Mouse (Mus musculus) cerebellum, adult 11-12 months (tissue): ENCODE measurements at regions not wholly inside any gene's neighbourhood (a gene's known extent, or its start where the extent isn't known, plus 50 kb on each side); places are given as distances from the start of the nearest gene placed in this dataset.
"Not testable (repeated sequence)": the region's sequence is repeated elsewhere in the genome, so short reads cannot be mapped to it uniquely, and the experiment has no call there.

Experiments used
- DNase-seq: peaks from one replicate; pipeline ENCODE4 v3.0.0; 2022

DNA sequence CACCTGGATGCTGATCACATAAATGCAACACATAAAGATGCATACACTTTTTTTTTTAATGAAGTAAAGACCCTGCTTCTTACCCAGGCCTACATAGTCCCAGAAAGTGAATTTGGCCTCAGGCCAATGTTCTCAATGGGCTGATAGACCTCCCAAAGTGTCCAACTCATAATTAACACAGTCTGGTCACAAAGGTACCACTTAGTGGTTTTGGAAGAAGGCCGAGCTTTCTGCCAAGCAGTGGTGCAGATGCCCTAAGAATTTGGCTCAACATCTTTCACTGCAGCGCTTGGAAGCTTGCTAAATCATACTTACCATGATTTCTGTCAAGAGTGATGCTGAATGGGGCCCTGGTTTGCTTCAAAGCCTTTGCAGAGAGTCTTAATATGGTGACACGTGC lies 706.4 kb upstream of the Rag2 start:
- DNase-seq = no peak

DNA sequence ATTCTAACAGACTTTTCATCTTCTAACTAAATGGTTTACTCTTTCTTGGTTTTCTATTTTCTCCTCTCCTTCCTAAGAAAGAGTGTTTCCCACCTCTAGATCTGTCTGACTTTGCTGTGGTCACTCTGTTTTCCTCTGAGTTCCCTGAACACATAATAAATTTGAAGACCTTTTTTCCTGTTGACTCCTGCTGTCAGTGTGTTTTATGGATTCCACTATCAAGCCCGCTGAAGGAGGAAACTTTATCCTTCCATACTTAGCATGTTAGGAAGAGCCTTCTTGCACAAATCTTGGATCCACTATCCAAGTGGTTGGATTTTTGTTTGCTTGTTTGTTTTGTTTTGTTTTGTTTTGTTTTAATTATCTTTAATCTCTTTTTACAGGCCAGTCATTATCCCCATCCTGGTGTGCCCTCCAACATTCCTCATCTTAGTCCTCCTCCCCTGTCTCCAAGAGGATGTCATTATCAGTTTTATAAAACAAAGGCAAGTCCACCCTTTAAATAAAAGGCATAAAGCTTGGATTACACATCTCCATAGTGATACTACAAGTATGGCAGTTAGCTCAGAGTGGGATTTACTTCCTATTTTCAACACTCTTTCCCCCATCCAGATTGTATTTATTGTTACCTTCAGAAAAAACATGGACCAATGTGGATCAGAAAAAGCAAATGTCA lies 704.8 kb upstream of the Rag2 start:
- DNase-seq = no peak

DNA sequence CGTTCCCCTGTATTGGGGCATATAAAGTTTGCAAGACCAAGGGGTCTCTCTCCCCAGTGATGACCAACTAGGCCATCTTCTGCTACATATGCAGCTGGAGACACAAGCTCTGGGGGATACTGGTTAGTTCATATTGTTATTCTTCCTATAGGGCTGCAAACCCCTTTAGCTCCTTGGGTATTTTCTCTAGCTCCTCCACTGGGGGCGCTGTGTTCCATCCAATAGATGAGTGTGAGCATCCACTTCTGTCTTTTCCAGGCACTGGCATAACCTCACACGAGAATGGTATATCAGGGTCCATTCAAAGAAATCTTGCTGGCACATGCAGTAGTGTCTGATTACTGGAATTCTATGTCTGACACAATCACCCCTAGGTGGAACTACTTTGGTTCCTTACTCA lies 675.9 kb upstream of the Rag2 start:
- DNase-seq = not testable (repeated sequence)

DNA sequence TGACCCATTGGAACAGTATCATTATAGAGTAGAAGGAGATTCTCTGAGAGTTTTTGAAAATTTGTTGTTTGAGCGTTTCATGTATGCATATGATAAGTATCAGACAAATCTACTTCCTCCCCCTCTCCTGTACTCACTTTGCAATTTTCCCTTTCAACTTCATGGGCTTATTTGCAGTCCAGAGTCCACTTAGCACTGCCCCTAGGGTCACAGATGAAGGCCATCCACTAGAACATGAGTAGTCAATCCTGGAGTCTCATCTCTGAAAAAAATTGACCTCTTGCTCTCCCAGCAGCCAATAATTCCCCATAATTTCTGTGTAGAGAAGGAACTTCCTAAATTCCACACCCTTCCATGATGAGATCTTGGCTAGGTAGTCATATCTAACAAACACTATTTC lies 665.1 kb upstream of the Rag2 start:
- no peak for DNase-seq

DNA sequence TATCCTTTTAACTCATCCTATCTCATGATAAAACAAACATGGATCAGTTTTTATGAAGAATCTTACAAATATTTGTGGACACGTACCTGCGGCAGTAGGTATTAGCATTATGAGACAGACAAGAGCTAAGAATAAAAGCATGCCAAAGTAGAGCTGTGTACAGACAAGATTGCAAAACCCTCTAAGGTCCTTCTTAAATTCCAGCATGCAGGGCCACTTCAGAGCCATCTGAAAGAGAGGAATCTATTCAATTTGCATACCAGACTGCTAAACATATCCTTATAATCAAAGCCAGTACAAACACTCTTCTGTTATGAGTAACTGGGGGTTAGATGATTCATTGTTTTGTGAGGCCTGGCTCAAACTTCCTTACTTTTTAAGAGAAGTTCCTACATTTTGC lies 659.9 kb upstream of the Rag2 start:
- DNase-seq = no peak

DNA sequence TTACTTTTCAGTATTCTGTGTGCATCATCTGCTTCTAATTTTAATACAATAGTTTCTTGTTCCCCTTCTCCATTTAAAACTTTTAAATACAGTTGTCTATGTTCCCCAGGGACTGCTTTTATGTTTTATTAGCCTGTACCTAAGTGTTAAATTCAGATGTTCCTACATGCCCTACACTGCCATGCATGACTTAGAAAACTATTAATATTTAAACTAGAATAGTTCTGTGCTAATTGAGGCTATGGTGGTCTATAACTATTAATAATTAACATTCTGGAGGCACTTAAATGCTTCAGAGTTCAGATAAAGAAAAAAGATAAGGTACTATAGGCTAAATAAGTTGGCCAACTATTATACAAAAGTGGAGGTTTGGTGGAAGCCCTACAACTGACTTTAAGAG lies 647.3 kb upstream of the Rag2 start:
- DNase-seq = no peak

DNA sequence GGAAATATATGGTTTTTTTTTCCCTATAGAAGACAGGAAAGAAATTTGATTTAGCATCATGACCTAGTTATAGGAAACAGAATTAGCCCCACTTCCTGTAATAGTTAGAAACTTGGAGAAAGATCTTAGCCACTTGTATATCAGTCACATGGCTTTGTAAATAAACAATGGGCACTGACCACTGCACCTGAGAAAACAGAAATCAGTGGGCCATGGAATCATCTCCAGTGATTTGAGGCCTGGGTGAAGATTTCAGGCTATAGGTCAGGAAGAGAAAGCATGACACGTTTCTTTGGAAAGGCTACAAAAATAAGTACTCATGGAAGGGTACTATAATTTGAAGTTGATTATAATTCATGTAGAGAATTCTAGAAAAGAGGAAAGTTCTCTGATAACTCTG lies 642.2 kb upstream of the Rag2 start:
- DNase-seq = no peak

DNA sequence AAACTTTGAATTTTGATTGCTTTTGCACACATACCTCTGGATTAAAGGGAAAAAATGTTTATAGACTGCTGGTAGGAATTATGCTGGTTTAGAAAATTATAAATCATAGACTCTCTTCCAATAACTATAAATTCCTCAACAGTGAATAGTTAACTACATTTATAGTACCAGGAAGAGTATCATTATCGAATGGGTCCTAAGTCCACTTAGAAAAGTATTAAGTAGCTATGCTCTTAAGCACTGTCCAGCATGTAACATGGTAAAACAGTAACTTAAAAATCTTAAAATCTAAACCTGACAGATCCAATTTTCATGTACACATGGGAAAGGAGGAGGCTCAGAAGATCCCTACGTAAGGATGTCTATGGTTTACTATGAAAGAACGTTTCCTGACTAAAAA lies 609.2 kb upstream of the Rag2 start:
- DNase-seq = no peak

DNA sequence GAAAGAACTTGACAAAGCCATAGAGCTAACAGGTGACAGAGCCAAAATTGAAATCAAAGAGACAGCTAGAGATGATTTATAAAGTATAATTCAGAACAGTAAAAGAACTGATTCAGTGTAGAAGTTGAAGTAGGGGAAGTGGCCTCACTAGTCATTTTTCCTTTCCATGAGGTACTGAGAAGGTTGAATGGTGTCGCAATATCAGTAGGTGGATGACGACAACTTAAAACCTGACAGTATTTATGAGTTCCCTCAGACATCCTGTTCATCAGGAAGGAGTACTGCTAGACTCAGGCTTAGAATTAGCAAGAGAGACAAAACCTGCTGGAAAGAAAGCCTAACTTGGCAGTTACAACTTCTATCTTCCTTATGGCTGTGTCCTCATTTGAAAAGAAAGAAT lies 605.1 kb upstream of the Rag2 start:
- DNase-seq = no peak

DNA sequence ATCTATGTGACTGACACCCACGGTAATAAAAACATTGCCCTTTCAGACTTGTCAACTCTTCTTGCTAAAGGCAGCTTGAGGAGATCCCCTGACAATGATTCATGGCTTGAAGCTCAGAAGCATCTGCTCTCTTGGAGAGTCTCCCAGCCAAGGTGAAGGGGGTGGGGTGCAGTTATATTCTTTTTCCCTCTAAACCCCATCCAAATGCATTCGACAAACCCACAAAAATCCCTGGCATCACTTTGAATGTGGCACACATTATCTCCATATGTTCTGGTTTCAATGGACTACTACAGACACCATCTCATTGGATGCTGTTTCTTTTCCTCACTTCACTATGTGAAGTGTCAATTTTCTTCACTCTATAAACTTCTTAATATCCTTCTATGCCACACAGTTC lies 603.0 kb upstream of the Rag2 start:
- no peak for DNase-seq

DNA sequence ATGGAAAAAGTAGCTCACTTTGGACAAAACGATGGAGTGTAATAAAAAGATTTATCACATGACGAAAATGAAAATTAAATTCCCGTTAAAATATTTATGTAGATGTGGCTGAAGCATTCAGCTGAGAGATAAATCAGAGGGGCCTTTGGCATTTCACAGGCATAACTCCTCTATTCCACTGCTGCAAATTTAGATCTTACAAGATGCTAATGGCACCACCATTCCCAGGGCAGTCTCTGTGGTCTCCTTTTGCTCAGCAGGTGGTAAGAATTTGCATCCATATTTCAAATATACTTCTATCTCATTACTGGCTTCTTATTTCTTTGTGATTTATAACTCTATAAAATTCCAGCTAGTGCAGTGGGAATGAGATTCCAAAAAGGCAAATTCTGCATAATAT lies 581.5 kb upstream of the Rag2 start:
- no peak for DNase-seq

DNA sequence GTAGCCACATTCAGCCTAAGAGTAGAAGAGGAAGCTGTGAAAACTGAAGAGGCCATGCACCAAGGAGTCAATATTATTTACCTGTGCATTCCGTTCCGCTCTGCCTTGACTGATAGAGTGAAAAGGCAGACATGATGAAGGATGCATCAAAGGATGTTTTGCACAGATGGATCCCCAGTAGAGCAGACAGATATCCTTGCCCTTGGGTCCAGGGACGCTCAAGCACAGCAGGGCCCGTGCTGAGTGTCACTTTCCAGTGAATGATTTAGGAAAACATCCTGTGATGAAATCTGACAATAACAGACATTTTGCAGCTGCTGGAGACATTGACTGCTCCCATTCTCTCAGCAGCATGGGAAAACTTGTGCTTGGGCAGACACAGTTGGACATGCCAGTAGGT lies 561.6 kb upstream of the Rag2 start:
- no peak for DNase-seq

DNA sequence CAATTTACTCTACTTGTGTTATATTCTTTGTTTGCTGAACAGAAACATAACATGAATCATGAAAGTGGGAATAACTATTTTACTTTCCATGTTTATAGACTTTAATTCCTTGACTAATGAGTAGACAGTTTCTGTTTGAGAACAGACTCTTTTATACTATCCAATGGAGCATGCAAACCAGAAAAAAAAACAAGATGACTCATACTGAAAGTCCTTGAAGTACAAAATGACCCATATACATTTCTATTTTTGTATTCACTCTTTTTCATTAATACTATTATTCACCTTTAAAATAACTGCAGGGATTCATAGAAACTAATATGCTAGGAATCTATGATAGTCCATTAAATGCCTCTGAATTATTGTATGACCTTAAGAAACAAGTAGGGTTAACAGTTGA lies 549.5 kb upstream of the Rag2 start:
- no peak for DNase-seq

DNA sequence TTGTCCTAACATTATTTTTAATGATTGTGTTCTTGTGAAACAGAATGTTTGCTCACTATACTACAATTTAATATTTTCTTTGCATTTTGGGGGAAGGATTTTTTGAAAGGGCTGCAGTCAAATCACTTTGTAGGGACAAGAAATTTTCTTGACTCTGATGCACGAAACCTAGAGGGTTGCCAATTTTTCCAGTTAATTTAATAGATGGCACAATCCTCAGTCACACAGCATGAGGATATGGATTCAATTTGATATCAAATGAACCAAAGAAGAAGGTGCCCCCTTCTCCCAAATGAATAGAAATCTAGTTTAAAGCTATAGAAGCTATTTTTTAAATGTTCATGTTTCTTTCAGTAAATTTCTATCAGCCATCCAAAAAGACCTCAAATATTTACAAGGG lies 544.3 kb upstream of the Rag2 start:
- DNase-seq = no peak

DNA sequence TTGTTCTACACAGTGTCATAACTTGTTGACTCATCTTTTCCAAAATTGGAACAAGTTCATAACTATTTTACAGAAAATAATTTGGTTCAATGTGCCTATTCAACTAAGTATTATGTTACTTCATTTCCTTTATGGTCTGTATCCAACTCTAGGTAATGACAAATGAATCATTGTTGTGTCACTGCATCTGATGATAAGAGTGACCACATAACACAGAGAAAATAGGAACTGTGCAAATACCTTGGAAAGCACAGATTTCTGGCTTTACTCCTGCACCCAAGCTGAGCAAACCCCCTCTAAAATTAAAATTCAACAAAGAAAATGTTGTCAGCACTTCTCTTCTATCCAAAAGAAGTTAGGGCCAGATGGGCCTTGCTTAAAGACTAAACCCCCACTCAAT lies 540.7 kb upstream of the Rag2 start:
- DNase-seq = no peak

DNA sequence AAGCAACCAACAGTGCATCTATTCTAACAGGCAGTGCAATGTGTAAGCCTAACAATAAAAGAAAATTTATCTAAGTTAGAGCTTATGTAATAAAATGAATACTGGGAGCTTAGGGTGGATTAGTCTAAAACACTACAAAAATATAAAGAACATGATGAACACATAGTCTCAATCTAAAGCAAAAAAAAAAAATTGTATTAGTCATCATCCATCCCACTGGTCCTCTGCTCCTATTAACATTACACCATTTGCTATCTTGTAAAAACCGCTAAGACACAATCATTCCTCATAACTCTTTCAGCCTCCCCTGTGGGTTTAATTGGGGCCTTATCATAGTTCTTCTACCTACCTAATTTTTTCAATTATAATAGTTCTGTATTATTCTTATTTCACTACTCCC lies 539.9 kb upstream of the Rag2 start:
- no peak for DNase-seq

DNA sequence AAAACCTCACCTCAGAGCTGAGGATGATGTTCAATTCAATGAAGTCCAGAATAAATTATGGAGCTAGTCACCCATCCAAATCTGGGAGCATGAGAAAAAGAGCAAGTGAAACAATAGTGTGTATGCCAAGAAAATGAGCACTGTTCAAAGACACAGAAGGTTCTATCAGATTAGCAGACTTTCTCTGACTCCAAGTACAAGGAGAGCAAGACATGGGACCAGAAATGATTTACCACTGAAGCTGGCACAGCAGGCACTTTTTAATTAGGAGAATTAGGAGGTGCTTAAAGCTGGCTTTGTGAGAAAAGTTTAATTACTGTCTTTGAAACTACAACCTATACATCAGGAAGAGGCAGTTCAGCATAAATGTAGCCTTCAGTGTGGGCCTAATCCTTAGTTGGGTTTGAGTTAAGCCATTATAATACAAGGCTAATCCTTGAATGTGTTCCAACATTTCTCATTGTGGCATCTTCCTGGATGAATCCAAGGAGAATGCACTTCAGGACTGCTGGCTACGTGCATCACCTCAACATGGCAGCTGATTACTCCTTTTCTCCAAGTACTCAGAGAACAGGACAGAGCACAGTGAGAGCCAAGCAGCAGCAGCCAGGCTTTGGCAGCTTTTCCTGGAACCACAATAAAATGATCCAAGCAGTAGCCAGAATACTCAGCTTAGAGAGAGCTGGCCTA lies 517.2 kb upstream of the Rag2 start:
- no peak for DNase-seq

DNA sequence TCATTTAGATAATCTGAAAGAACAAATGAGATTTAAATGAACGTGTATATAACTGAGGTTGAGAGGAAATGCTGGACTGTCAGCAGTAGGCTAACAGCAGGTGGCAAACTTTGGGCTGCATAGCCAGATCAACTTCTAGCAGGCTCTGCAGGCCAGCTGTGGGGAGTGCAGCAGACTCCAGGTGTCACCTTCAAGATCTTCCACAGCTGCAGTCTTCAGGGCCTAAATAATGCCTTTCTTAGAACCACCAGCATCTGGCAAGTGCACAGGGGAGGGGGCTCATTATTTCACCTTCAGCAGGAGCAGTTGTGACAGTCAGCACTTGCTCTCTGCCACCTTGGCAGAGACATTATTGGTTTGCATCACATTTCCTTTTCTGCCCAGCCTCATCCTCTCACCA lies 487.7 kb upstream of the Rag2 start:
- DNase-seq = no peak

DNA sequence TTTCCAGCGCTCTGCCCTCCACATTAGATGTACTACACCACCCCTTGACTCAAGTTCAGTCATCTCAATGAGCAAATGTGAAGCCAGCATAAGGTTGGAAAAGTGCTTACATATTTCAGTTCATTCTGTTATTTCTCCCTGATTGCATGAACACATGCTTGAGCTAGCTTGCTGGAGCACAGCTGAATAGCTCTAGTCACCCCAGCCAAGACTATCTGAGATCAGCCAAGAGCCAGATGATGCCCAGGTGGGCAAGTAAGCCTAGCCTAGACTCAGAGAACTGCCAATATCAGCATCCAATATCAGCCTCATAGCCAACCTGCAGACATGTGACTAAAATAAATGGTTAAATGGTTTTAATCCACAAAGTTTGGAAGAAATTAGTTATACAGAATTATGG lies 484.6 kb upstream of the Rag2 start:
- no peak for DNase-seq

DNA sequence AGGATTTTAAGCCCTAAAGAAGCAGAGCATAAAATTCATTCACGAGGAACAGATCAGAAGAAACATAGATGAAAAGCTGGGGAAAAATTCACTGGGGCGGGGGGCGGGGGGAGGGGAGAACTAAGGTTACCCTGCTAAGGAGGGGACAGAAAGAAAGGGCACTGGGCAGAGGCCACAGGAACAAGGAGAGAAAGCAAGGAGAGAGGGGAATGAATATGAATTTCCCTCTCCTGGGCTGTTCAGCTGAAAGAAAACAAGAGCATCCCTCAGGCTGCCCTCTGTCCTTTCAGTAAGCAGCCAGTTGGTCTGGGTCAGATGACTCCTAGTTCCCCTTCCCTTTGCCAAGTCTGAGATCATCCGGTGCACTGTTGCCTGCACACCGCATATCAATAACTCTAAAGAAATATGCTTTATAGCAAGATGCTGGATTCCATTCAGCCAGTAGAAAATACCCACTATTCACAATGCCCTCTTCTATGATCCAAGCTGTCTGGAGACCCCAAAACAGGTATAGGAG lies 467.7 kb upstream of the Rag2 start:
- peak; percentile 12 for DNase-seq

DNA sequence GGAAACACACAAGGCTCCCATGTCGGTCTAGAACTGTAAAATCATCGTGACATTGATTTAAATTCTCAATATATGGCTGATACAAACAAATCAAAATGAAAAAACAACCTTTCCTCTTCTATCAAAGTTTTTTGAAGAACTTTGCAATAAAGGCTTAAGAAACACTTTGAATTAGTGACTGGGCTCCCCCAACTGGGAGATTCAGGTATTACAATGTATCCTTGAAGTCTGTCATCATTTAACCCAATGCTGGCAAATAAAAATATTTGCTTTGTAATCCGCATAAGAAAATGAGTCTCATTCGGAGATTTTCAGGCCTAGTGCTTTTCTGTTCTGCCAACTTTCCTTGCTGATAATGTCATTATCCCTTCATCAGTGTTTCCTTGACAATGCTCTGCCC lies 465.2 kb upstream of the Rag2 start:
- DNase-seq = no peak

DNA sequence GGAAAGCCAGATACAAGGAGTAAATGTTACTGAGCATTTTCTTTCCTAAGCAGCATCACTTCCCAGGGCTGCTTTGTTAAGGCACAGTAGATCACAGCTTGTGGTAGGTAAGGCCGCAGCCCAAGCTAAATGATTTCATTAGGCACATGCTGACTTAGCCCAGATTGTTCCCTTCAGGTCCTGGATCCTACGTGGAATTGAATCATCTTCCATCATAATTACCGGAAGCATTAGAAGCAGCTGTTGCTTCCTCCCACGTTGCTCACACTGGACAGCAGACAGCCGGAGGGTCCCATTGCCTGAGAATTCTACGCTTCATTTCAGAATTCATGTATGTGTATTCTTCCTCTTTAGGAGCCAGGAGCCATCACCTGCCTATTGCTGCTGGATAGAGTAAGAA lies 458.6 kb upstream of the Rag2 start:
- DNase-seq = no peak

DNA sequence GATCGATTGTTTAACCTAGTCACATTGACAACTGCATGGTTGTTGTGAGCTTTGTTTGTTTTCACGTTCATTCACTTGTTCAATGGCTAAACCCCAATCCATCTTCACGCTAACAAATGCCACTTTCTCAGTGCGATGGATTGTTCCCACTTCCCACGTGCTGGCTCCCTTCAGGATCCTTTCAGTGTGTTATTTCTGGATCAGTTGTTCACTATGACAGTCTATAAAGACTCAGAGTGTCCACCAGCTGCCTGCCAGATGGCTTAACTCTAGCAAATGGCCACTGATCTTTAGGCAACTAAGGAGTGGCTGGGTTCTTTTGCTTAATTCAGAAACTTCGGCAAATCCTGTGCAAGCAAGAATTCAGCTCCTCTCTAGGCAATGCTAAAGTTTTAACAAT lies 451.7 kb upstream of the Rag2 start:
- DNase-seq = no peak

DNA sequence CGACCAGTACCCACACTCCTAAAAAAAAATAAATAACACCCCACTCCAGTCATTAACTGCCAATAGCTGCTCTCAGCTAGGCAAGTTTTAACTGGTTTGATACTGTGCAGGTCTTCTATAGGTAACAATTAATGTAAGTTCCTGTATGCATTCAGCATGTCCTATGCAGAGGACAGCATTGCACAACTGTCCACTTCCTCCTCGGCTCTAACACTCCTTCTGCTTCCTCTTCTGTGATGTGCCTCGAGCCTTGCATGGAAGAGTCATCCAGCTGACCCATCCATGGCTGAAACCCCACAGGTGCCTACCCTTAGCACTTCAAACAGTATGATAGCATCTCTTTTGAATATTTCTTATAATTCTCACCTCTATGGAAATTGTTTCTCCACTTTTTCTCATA lies 449.4 kb upstream of the Rag2 start:
- no peak for DNase-seq

DNA sequence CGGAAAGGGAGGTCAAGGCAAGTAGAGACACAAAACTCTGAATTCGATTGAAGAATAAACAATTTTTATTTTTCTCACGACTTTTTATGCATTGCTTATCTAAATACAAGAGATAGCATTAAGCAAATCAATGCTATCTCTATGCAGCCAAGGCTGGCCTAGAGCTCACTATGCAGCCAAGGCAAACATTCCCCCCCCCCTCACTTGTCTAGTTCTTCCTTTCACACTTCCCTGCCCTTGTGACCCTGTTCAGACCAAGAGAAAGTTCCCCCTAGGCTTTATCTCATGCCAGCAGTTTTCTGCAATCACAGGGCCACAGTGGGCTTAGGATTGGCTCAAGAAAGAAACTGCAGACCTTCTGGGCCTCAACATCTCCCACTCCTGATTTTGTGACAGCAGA lies 417.9 kb upstream of the Rag2 start:
- no peak for DNase-seq
